Mouse (Mus musculus): ENCODE measurements at regions not wholly inside any gene's neighbourhood (a gene's known extent, or its start where the extent isn't known, plus 50 kb on each side); places are given as distances from the start of the nearest gene placed in this dataset.

DNA sequence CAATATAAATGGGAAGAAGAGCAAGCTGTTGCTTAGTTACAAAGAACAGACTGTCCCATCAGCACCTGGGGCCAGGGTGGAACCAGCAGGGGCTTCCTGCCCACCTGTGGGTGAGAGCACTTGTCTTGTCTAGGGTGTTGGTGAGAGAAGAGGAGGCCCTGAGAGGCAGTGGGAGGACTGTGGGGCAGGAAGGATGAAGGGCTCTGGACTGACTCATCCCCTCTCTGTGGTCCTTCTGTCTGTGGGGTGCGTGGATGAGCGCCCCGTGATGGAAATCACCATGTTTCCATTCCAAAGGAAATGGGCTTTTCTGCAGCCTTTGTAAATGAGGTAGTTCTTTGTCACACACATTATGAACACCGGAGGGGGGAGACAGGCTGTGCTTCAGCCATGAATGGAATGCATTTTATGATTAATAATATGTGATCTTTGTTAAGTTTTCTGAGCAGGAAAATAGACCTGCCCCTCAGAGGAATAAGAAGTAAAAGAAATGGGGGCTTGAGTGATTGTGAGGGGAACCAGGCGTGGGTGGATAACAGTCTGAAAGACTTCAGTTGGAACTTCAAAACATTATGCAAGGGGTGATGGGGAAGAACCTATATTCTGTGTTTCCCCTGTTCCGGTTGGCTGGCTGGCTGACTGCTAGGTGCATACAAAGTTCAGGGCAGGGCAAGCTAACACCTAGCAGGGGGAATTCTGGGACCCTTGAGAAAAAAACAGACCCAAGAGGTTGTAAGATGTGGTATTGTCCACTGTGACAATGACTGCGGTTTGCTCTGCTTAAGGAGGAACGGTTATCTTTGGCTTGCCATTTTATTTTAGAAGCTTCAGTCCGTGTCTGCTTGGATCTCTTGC lies 237.3 kb downstream of the Gadd45g start:
- ATAC-seq (replicated peaks; ENCODE audit: poor library complexity), result no peak

DNA sequence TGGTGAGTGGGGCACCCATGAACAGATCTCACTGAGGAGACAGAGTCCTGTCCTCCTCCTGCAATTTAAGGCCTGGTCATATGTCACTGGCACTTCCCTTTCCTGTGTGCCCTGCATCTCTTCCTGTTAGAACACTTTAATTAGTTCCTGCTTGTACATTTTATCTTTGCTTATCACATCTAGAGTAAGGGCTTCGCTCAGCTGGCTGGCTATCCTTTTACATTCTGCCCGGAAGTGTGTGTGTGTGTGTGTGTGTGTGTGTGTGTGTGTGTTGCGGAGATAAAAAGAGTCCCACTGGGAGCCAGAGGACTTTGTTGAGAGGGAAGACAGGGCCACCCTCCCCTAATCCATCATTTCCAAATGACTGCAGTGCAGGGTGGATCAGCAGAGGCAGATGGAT lies 238.6 kb downstream of the Gadd45g start:
- ATAC-seq (replicated peaks; ENCODE audit: poor library complexity), result peak; percentile 76

- no peak for ATAC-seq (replicated peaks; ENCODE audit: poor library complexity)
These were observed 241.8 kb downstream of the Gadd45g start for GRCm38 (mm10) chr13:52088319-52088718.

- no peak for ATAC-seq (replicated peaks; ENCODE audit: poor library complexity)
These were observed 243.9 kb downstream of the Gadd45g start for GRCm38 (mm10) chr13:52090365-52090764.

DNA sequence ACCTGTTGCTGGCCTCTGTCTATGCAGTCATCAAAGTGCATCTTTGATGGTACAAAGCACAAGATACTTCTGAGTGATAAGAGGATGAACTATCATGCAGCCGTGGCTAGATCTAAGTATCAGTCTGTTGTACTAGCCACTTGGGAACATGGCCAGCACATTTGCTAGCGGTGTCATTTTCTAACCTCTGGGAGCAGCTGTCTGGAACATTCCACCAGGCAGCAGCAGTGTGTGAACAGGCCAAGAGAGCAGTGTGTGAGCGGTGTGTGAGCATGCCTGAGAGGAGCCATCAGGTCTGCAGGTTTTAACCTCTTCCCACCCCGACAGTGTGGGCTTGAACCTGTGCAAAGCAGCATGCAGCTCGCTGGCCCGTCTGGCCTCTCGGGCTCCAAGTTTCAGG lies 248.3 kb downstream of the Gadd45g start:
- ATAC-seq (replicated peaks; ENCODE audit: poor library complexity), result no peak

- ATAC-seq (replicated peaks; ENCODE audit: poor library complexity), result no peak
These were observed 250.0 kb downstream of the Gadd45g start for GRCm38 (mm10) chr13:52096506-52096905.

- peak; percentile 29; the same call in 1 of the 2 replicates for ATAC-seq (replicated peaks; ENCODE audit: poor library complexity)
These were observed 259.6 kb downstream of the Gadd45g start for GRCm38 (mm10) chr13:52105989-52106642.

- ATAC-seq (replicated peaks; ENCODE audit: poor library complexity), result no peak
These were observed 262.0 kb downstream of the Gadd45g start for GRCm38 (mm10) chr13:52108349-52108921.

- no peak for ATAC-seq (replicated peaks; ENCODE audit: poor library complexity)
These were observed 262.7 kb downstream of the Gadd45g start for GRCm38 (mm10) chr13:52109039-52109759.

GRCm38 (mm10) chr13:52110750-52111149 lies 264.3 kb downstream of the Gadd45g start:
- ATAC-seq (replicated peaks; ENCODE audit: poor library complexity), result no peak

DNA sequence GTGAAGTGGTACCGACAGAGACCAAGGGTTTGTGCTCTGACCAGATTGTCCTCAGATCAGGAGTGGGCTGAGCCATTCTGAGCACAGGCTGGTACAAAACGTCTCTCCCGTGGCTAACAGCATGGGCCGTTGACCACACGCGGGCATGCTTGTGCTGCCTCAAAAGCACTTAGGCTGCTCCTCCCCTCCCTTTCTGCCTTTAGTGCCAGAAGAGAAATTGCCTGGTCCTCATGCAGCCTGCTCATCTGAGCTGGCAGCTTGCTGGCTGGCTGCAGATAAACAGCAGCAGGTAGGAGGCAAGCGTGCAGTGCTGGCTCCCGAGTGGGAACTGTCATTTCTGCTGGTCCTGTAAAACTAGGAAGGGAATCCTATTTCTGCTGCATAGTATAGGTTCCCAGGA lies 267.1 kb downstream of the Gadd45g start:
- 0 out of 2 replicates have a peak, but pooled peaks have one; percentile 42 for ATAC-seq (replicated peaks; ENCODE audit: poor library complexity)

GRCm38 (mm10) chr13:52114431-52114830 lies 268.0 kb downstream of the Gadd45g start:
- no peak for ATAC-seq (replicated peaks; ENCODE audit: poor library complexity)

DNA sequence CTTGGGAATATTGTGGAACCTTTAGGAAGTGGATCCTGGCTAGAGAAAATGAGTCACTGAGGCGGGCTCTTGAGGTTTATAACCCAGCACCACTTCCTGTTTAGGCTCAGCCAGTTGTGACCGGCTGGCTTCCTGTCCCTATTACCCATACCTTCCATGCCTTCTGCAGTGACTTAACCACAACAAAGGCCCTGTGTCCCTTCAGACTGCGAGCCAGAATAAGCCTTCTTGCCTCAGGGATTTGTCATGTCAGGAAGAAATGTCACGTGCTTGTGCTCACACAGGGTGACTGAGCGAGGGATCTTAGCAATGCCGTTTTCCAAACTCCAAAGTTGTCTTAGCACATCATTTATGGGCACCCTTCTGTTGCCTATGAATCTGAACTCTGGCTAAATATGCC lies 268.5 kb downstream of the Gadd45g start:
- ATAC-seq (replicated peaks; ENCODE audit: poor library complexity), result peak; percentile 25; the same call in 1 of the 2 replicates

DNA sequence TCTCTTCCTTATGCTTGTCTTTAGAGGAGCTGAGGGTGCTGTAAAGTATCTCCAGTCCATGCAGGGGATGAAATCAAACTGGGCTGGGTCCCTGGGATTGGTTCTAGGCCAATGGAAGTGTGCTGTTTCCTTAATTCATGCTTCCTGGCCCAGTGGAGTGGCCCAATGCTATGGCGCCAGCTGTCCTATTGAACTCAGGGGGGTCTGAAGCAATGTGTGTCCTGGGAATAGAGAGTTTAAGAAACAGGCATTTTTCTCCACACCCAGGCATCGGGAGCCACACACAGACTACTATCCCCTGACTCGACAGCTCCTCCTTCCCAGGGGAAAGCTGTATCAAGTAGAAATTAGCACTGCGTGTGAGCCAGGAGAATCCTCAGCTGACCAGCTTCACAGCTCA lies 269.8 kb downstream of the Gadd45g start:
- no peak for ATAC-seq (replicated peaks; ENCODE audit: poor library complexity)

- ATAC-seq (replicated peaks; ENCODE audit: poor library complexity), result peak; percentile 87
These were observed 270.3 kb downstream of the Gadd45g start for GRCm38 (mm10) chr13:52116756-52117155.

- ATAC-seq (replicated peaks; ENCODE audit: poor library complexity), result no peak
These were observed 274.3 kb downstream of the Gadd45g start for GRCm38 (mm10) chr13:52120795-52121194.

DNA sequence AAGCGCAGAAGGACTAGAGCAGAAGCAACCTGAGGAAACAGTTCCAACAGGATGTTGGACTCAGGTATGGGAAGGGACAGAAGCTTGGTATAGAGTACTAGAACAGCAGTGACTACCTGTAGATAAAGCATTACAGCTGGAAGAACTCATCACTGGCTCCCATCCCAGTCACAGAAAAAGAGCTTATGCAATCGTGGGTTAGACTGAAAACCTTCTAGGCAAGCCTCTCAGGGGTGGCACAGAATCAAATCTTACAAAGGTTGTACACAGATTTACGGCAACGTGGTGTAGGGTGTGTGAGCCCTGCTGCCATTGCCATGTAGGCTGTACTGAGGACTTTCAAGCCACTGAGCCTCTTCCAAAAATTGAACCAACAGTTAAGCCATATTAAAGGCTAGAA lies 278.6 kb downstream of the Gadd45g start:
- ATAC-seq (replicated peaks; ENCODE audit: poor library complexity), result no peak

DNA sequence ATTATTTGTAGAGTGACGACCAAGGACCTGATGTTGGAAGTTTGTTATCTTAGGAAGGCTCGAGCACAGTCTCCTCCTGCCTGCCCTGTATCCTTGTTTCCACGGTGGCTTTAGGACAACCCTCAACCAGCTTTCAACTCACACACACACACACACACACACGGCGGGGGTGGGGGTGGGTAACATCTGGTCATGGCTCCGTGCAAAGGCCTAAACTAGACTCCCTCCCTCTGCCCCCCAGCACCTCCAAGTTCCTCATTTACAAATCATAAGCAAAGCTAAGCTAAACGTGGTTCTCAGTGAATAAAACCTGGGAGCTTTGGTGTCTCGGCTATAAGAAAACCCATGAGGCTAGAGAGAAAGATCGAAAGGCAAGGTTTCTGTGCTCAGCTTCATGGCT lies 281.3 kb downstream of the Gadd45g start:
- peak; percentile 52 for ATAC-seq (replicated peaks; ENCODE audit: poor library complexity)

GRCm38 (mm10) chr13:52129466-52129865 lies 283.0 kb downstream of the Gadd45g start:
- ATAC-seq (replicated peaks; ENCODE audit: poor library complexity), result no peak

GRCm38 (mm10) chr13:52133202-52133601 lies 286.7 kb downstream of the Gadd45g start:
- no peak for ATAC-seq (replicated peaks; ENCODE audit: poor library complexity)

DNA sequence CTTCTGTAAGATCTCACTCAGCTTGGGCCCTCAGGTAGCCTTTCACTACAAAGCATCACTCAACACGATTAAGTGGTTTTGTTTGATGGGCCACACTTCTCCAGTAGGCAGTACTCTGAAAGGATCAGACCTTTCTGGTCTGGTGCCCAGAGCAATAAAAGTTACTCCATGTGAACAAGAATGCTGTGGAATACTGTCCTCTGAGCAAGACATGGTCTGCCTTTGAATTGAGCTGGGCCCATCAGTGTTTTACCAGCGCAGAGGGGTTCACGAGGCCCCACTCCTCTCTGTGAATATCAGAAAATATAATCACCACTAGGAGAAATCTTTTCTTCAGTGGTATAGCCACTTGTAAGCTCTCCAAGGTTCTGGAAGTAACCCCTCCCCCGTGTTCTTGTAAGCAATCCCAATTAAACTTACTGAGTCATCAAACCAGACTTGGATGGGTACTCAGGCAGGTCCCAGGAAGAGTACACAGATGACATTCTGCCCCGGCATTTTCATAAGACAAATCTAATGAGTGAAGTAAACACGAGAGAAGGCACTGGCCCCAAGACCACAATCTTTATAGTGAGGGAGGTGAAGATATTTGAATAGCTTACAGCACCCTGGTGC lies 292.0 kb downstream of the Gadd45g start:
- ATAC-seq (replicated peaks; ENCODE audit: poor library complexity), result no peak
